Mouse (Mus musculus) myocyte (in vitro differentiated cells): ENCODE results near the gene Kxd1. TPM values are rescaled to one million over a fixed set of nuclear protein-coding genes. Genes with fewer than 3 reads are reported as not detected.

Experiments
- H3K27me3 ChIP-seq: one replicate; pipeline ENCODE4 v1.6.1; 2011; ENCODE audit not compliant: control insufficient read depth, insufficient read depth, insufficient read length
- H3K36me3 ChIP-seq: one replicate; pipeline ENCODE4 v1.6.1; 2011; ENCODE audit not compliant: control insufficient read depth, insufficient read depth
- H3K4me2 ChIP-seq: one replicate; pipeline ENCODE4 v1.6.1; 2011; ENCODE audit warnings: low read depth, control low read depth
- H3K4me3 ChIP-seq: one replicate; pipeline ENCODE4 v1.5.1; 2011; ENCODE audit warnings: mild to moderate bottlenecking, control low read depth, moderate library complexity
- H3K79me2 ChIP-seq: one replicate; pipeline ENCODE4 v1.6.1; 2011; ENCODE audit not compliant: control insufficient read depth, insufficient read depth
- H3ac ChIP-seq: one replicate; pipeline ENCODE4 v1.6.1; 2011; ENCODE audit not compliant: control insufficient read depth, insufficient read length
- CEBPB ChIP-seq: IDR thresholded peaks from 2 replicates; pipeline ENCODE4 v1.6.1; 2011; ENCODE audit warnings: mild to moderate bottlenecking, moderate library complexity; ENCODE audit not compliant: poor library complexity, insufficient read depth, severe bottlenecking
- E2F4 ChIP-seq: IDR thresholded peaks from one replicate; pipeline ENCODE4 v1.6.1; 2011; ENCODE audit warnings: mild to moderate bottlenecking, control low read depth, moderate library complexity; ENCODE audit not compliant: insufficient read depth
- MAX ChIP-seq: IDR thresholded peaks from one replicate; pipeline ENCODE4 v1.6.1; 2011; ENCODE audit warnings: low read depth, mild to moderate bottlenecking, control low read depth
- MYOD1 ChIP-seq, 3 experiments: IDR thresholded peaks; one replicate each; pipeline ENCODE4 v1.6.1; 2011; ENCODE audit warnings: control low read depth in 2 of 3, low read depth in 2 of 3, mild to moderate bottlenecking in 2 of 3, moderate library complexity in 1 of 3; ENCODE audit not compliant: insufficient read length in 2 of 3, control insufficient read depth in 1 of 3
- MYOG ChIP-seq, 3 experiments: IDR thresholded peaks; one replicate each; pipeline ENCODE4 v1.6.1; 2011; ENCODE audit warnings: control low read depth in 2 of 3, low read depth in 2 of 3, mild to moderate bottlenecking in 2 of 3; ENCODE audit not compliant: insufficient read length in 2 of 3, control insufficient read depth in 1 of 3, insufficient read depth in 1 of 3
- POLR2A ChIP-seq: IDR thresholded peaks from one replicate; pipeline ENCODE4 v1.6.1; 2011; ENCODE audit warnings: low read depth, mild to moderate bottlenecking, control low read depth, moderate library complexity; ENCODE audit not compliant: insufficient read length
- POLR2AphosphoS2 ChIP-seq: IDR thresholded peaks from one replicate; pipeline ENCODE4 v1.6.1; 2011; ENCODE audit warnings: low read depth, control low read depth; ENCODE audit not compliant: insufficient read length
- REST ChIP-seq: IDR thresholded peaks from one replicate; pipeline ENCODE4 v1.6.1; 2011; ENCODE audit warnings: mild to moderate bottlenecking, control low read depth, moderate library complexity; ENCODE audit not compliant: insufficient read depth, insufficient read length
- SRF ChIP-seq: IDR thresholded peaks from one replicate; pipeline ENCODE4 v1.6.1; 2011; ENCODE audit warnings: low read depth; ENCODE audit not compliant: control insufficient read depth, insufficient read length
- TCF12 ChIP-seq: IDR thresholded peaks from one replicate; pipeline ENCODE4 v1.6.1; 2011; ENCODE audit warnings: mild to moderate bottlenecking, control low read depth; ENCODE audit not compliant: poor library complexity, insufficient read depth, severe bottlenecking
- TCF3 ChIP-seq: IDR thresholded peaks from one replicate; pipeline ENCODE4 v1.6.1; 2011; ENCODE audit warnings: low read depth, control low read depth; ENCODE audit not compliant: insufficient read length
- USF1 ChIP-seq: IDR thresholded peaks from one replicate; pipeline ENCODE4 v1.6.1; 2011; ENCODE audit warnings: low read depth, mild to moderate bottlenecking, control low read depth, moderate library complexity
- polyA plus RNA-seq: library from polyadenylated mRNA; unstranded; fragments of >200 nt; fragmentation: generic; extraction: Trizol; gene quantifications from one replicate; pipeline ENCODE4 v1.2.1, GENCODE M21; 2012; ENCODE audit warnings: missing spikeins

Kxd1 gene
- polyA plus RNA-seq, 1 experiment: 73.8 TPM

DNA sequence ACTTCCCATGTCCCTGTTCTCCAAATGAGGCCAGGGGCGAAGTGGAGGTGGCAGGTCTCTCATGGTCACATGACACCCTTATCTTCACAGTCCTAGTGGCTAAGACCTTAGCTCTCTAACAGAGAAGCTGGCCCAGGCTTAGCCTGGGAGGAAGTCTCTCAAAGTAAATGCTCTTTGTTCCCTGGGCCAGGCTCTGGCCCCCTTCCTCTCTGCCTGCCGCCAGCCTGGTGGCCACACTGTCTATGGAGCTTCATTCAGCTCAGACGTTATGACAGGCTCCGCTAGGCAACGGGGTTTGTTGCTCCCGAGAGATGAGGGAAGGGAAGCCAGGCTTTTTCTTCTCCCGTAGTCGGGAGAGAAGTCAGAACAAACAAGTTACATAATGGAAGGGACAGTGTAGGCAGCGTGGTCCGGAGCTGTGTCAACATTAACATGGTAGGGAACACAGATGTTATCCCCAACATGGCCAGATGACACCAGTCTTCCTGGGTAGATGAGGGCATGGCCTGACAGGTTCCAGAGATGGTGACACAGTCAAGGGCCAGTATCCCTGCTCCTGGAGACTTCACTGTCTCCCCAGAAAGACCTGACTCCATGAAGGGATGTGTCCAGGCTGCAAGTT is 58.4 kb downstream of the Kxd1 start:
- Histone ChIP-seq H3K27me3 (no peaks in the 10 kb centered on the region), H3ac (no peak overlapping the region), H3K4me2 (no peak overlapping the region), H3K36me3 (peaks cover 4% of the 10 kb centered on the region), H3K4me3 (no peak overlapping the region), H3K79me2 (peaks cover 81% of the 10 kb centered on the region)
- TF ChIP-seq SRF (no peak), USF1 (peak; percentile 16)

DNA sequence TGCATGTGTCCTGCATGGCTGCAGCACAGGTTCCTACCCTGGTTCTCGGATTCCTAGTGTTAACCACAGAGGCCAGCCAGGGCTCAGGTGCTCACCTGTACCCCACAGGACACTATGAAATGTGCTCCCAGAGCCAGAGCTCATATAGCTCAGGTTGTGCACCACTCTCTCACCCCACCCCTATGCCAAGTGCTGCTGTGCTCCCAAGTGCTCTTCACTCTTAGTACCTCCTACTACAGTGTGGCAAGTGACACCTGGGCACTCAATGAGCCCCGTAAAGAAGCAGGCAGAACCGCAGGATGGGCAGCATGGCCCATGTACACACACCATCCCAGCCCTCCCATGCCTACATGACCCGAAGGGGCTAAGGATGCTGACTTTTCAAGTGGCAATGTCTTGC is 59.0 kb downstream of the Kxd1 start:
- H3ac ChIP-seq: no peak overlapping the region
- peaks cover 4% of the 10 kb centered on the region for H3K36me3 ChIP-seq
- H3K4me3 ChIP-seq: no peak overlapping the region
- H3K79me2 ChIP-seq: peaks cover 80% of the 10 kb centered on the region
- TF ChIP-seq TCF3 (no peak), TCF12 (no peak), MAX (no peak), MYOG (IDR thresholded peaks at IDR 0.05; ENCODE audit: control insufficient read depth in 1 of 3, insufficient read depth in 1 of 3, insufficient read length in 2 of 3, low read depth in 2 of 3) (no peak), POLR2AphosphoS2 (no peak), USF1 (no peak)
- H3K27me3 ChIP-seq: no peaks in the 10 kb centered on the region
- no peak overlapping the region for H3K4me2 ChIP-seq

- H3K4me3 ChIP-seq: no peak overlapping the region
- H3ac ChIP-seq: no peak overlapping the region
- peaks cover 4% of the 10 kb centered on the region for H3K36me3 ChIP-seq
- H3K79me2 ChIP-seq: peaks cover 72% of the 10 kb centered on the region
- H3K4me2 ChIP-seq: peak overlapping the region; percentile 54
- no peak for TF ChIP-seq REST
- TF ChIP-seq USF1: no peak
- no peak for TF ChIP-seq MYOD1 (IDR thresholded peaks at IDR 0.05; ENCODE audit: control insufficient read depth in 1 of 3, insufficient read length in 2 of 3, low read depth in 2 of 3)
- no peak for TF ChIP-seq TCF3
- no peak for TF ChIP-seq CEBPB
- TF ChIP-seq MYOG (IDR thresholded peaks at IDR 0.05; ENCODE audit: control insufficient read depth in 1 of 3, insufficient read depth in 1 of 3, insufficient read length in 2 of 3, low read depth in 2 of 3): no peak
- TF ChIP-seq TCF12: no peak
- TF ChIP-seq SRF: no peak
- no peak for TF ChIP-seq POLR2A
- no peaks in the 10 kb centered on the region for H3K27me3 ChIP-seq
These were observed 59.8 kb downstream of the Kxd1 start for GRCm38 (mm10) chr8:70467907-70468306.

DNA sequence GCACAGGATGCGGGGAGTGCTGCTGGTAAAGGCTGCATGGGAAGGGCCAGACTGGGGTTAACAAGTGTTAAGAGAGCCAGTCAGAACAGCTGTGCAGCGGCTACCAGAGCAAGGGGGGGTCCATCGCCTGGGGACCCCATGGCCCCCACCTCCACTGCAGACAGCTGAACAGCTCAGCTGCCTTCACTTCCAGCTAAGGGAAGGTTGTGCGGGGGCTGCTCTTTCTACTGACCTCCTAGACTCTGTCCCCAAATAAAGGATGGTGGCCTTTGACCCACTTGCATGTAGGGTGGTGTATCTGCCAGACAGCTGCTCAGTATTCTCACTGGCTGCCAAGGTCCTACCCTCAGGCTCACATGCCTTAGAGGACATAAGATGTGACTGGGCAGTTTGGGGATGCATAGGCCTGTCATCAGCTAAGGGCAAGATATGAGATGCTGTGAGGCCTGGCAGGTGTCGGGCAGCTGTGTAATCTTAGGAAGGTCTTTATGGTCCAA is 60.5 kb downstream of the Kxd1 start:
- H3K36me3 ChIP-seq: peaks cover 4% of the 10 kb centered on the region
- peak overlapping the region; percentile 54 for H3K4me2 ChIP-seq
- H3K27me3 ChIP-seq: no peaks in the 10 kb centered on the region
- peaks cover 66% of the 10 kb centered on the region for H3K79me2 ChIP-seq
- H3ac ChIP-seq: no peak overlapping the region
- H3K4me3 ChIP-seq: no peak overlapping the region
- TF ChIP-seq TCF3 (peak; percentile 76), CEBPB (no peak), E2F4 (no peak), TCF12 (no peak), MYOG (IDR thresholded peaks at IDR 0.05; ENCODE audit: control insufficient read depth in 1 of 3, insufficient read depth in 1 of 3, insufficient read length in 2 of 3, low read depth in 2 of 3) (peak; percentile 85 to 92 (median 88)), POLR2AphosphoS2 (peak; percentile 14), MAX (no peak), MYOD1 (IDR thresholded peaks at IDR 0.05; ENCODE audit: control insufficient read depth in 1 of 3, insufficient read length in 2 of 3, low read depth in 2 of 3) (peak; percentile 76 to 94 (median 79)), SRF (peak; percentile 45), REST (no peak), POLR2A (no peak)

DNA sequence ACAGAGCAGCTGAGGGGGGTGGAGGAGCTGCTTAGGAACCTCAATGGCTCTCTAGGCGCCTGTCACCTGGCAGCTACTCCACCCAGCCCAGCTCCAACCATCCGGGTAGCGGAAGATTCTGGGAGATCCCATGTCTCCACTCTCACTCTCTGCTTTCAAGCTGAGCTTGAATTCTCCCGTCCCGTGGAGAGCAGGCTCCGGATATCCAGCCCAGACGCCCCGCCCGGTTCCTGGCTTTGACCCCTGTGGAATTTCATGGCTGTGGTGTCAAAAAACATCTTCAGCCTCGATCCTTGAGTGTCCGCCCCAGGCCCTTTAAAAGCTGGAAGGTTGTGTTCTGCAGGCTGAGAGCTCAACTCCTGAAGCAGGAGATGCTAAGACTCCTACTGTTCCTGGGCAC is 61.0 kb downstream of the Kxd1 start:
- Histone ChIP-seq H3K4me2 (peak overlapping the region; percentile 54), H3K4me3 (no peak overlapping the region)

More for the DNA sequence above, 61.0 kb downstream of the Kxd1 start:
- no peaks in the 10 kb centered on the region for H3K27me3 ChIP-seq
- H3K36me3 ChIP-seq: peaks cover 3% of the 10 kb centered on the region
- no peak overlapping the region for H3ac ChIP-seq
- peaks cover 61% of the 10 kb centered on the region for H3K79me2 ChIP-seq
- TF ChIP-seq MYOD1 (IDR thresholded peaks at IDR 0.05; ENCODE audit: control insufficient read depth in 1 of 3, insufficient read length in 2 of 3, low read depth in 2 of 3) (no peak), TCF12 (no peak)
